Mouse (Mus musculus) layer of hippocampus, postnatal 10 days (tissue): ENCODE measurements around the gene Cdkn1a. TPM values are rescaled to one million over a fixed set of nuclear protein-coding genes. Genes with fewer than 3 reads are reported as not detected.

ENCODE experiments used
- DNase-seq, 2 experiments: peaks; one replicate each; pipeline ENCODE4 v3.0.0; 2021; ENCODE audit warnings: low spot score in 2 of 2
- total RNA-seq, 2 experiments: library from RNA; stranded (reverse); gene quantifications; 2 replicates each; pipeline ENCODE4 v1.2.3; 2021

Gene Cdkn1a
- total RNA-seq, 2 experiments from 2014 or later: 23.6 to 29.4 TPM

DNA sequence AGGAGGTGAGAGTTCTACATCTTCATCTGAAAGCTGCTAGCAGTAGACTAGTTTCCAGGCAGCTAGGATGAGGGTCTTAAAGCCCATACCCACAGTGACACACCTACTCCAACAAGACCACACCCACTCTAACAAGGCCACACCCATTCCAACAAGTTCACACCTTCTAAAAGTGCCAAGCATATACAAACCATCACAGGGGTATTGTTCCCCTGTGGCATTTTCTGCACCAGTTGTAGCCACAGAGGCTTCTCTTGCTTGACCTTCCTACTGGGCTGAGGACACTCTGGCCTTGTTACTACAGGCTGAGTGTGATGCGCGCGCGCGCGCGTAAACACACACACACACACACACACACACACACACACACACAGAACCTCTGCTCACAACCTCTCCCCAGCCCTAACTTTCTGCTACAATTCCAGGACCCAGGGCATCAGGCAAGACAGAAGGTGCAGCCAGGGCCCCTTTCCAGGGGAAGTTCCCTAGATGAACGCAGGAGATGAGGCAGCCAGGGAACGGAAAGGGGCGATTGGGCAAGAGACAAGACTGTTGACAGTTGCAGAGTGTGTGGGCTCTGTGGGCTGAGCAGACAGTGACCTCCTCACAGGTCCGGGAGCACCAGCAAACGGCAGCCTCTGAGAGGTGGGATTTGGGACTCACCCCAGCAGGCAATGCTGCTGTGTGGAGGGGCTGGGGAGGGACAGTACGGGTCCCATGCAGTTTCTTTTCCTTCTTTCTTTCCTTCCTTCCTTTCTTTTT, 23.0 kb downstream of the Cdkn1a start, which contains the start of gene Rab44:
Gene Rab44 (plus strand): TSS at position 555 of the 762 bp plus-strand sequence.
- DNase-seq: no peak

DNA sequence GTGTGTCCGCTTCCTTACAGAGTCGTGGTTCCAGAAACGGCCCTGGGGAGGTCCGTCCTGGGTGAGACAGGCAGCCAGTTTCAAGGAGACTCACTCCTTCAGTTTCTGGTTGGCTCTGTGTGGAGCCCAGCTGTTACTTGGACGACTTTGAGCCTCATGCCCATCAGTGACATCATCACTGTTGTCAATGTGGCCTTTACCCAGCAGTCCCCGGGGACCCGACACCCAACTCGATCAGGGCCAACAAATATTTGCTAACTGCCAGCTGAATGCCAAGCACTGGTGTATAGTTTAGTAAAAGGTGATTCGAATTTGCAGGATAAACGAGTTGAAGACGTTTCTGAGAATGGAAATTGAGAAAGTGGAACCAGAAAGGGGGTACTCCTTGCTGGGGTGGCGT, 25.2 kb downstream of the Cdkn1a start:
- DNase-seq: no peak

DNA sequence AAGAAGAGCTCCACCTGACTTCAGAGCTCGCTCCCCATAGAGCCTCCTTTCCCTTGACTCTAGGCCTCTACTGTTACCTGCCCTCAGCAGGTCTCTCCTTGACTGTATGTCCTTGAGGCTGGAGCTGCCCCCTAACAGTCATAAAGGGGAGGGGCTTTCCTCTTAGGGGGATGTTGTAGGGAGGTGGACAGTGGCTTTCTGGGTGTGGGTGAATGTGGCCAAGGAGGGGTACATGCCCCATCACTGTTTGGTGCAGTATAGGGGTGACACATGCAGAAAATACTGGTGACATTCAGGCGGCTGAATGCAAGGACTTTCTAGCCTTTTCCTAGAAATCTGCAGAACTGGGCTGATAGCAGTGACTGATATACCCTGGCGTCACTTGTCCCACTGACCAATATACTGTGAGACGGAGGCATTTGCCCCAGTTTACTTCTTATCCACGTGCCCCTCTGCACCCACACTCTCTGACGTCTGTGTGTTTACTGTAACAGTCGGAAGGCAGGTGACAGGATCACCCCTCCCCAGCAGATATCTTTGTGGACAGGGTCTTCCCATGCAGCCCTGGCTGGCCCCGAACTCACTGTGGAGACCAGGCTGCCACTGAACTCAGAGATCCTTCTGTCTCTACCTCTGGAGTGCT, 26.4 kb downstream of the Cdkn1a start:
- DNase-seq: no peak

DNA sequence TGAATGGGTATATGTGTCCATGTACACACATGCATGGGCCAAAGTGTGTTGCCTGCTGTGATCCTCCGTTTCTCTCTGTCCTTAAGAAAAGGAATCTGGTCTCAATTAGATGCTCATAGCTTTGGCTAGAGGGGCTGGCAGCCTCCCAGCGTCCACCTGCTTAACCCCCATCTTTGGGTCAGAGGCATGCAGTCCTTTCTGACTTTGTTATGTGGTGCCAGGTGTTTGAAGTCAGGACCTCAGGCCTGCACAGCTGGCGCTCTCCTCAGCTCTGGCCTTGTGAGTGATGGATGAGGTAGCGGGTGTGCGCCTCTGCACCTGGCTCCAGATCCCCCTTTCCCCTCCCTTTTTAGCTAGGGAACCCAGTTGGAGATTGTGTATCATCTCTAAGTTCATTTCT, 27.3 kb downstream of the Cdkn1a start:
- no peak for DNase-seq

DNA sequence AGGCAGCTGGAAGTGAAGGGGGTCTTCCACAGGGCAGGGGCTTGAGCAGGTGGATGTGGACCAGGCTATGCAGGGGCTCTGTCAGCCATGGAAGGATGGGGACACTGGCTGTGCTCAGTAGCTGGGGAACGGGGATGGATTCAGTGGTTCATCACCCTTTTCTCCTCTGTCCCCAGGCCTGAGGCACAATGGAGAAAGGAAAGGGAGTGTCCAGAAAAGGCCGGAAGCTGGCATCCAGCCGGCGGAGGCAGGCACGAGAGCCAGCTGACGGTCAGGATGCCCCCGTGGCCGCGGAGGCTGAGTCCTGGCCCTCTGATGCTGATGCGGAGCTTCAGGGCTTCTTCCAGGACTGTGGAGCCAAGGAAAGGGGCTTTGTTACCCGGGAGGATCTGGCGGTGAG, 29.9 kb downstream of the Cdkn1a start:
- DNase-seq: no peak

DNA sequence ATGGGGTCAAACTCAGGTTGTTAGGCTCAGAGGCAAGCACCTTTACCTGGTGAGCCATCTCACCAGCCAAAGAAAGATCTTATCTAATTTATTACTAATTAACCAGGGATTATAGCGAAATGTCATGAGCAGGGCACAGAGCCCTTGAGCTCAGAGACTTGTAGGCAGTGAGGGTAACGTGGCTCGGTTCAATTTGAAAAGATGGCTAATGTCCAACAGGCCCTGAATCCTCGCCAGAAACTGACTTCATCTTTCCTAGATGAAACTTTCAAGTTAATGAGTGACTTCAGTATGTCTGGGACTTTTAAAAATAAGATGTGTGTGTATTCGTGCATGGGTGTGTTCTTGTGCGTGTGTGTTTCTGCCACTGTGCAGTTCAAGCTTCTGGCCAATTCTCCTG, 32.0 kb downstream of the Cdkn1a start:
- no peak for DNase-seq

DNA sequence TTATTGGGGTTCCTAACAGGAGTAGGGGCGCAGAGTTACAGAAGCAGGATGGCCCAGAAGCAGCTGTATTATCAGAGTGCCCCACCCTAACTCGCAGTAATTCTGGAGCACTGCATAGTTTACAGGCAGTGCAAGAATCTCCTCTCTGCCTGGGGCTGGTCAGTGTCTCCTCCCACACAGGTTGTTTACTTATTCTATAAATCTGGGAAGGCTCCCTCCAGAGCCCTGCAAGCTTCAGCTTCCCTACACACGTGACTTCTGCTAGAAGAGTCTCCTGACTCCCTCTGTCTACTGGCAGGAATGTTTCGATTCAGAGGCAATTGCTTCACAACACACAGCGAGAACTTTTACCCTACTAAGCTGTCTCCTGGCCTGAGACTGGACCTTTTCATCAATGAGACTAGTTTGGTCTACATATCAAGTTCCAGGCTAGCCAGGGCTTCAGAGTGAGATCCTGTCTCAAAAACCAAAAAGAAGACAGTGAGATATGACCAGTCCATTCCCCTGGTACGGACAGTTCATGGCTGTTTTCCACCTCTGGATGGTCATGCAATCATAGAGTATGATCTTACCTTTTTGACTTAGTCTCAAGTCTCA, 32.9 kb downstream of the Cdkn1a start:
- DNase-seq: no peak

DNA sequence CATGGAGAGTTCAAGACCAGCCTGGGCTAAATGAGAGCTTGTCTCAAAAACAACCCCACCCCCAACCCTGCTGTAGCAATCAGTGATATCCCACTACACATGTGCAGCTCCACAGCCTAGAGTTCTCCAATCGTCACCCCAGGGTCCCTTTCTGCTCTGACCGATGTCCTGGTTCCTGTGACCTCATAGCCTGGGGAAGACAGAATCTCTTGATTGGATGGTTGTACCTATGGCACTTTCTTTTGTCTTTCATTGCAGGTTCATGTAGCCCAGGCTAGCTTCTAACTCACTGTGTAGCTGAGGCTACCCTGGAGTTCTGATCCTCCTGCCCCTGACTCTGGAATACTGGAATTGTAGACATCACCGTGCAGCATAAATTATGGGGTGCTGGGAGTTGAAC, 35.8 kb downstream of the Cdkn1a start:
- peak in 1 of 2 experiments; percentile 0 for DNase-seq

DNA sequence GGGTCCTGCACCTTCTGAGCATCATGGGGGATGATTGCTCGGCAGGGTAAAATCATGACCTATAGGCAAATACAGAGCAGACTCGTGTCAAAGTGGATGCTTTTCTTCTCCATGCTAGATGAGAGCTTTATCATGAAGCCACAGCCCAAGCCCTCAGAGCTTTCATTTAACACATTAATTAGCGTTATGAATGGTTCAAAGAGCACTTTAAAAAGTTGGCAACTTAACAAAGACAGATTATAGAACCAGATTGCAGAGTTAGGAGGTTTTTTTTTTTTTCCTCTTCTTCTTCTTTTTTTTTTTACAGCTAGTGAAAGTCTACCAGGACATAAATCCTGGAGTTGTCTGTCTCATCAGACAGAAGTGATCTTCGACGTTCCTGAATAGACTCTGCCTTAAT, 38.6 kb downstream of the Cdkn1a start:
- DNase-seq: no peak

DNA sequence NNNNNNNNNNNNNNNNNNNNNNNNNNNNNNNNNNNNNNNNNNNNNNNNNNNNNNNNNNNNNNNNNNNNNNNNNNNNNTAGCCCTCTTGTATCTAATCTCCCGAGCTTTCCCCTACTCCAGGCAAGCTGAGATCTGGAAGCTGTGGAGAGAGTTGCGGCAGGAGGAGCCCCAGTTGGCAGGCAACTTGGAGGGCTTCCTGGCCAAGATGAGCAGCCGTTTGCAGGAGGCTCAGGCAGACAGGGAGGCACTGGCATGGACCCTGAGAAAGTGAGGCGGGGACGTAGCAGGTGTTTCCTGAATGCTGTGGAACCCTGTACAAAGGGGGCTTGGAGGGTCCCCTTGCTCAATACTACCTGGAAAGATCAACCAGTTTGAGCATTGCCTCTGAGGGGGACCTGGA, 44.3 kb downstream of the Cdkn1a start:
- no peak for DNase-seq

DNA sequence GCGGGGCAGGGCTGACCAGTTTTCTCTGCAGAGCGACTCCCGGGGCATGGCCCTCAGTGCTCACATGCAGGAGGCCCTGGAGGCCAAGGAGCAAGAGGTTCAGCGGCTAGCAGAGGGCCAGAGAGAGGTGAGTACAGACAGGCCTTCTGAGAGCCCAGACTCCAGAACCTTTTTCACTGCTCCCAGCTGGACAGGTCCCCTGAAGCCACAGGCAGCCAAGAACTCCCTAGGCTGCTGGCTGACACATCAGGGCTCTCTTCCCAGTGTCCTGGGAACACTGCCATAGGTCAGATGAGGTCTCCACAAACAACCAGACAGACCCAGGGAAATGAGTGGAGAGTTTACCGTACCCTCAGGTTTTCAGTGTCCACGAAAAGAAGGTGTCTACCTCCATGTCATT, 45.5 kb downstream of the Cdkn1a start:
- peak; percentile 57 to 73 for DNase-seq

DNA sequence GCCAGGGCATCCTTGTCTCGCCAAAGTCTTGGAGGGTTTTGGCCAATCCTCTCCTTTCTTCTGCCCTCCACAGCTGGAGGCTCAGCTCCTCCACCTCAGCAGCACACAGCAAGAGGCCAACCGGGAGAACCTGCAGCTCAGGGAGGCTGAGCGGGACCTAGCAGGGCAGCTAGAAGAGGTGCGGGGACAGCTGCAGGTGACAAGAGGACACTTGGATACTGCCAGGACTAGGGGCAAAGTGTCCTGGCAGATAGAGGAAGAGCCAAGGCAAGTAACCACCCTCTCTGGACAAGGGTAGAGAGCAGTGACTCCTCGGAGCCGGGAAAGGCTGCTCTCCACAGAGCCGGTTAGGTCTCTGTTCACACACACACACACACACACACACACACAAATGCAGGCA, 47.1 kb downstream of the Cdkn1a start:
- DNase-seq: no peak

DNA sequence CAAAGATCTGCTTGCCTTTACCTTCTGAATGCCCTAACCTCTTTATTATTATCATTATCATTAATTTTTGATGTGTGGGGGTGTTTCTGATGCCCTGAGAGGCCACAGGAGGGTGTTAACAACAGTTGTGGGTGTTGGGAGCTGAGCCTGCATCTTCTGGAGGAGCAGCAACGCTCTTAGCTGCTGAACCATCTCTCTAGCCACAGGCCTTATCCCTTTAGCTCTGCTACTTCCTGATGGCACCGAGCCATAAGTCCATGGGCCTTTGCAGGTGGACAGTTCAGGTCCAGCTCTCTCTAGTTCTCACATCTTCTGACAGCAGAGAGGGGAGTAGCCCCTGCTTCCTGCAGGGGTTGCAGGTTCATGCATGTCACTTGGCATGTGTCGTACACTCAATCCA, 50.8 kb downstream of the Cdkn1a start:
- DNase-seq: no peak

DNA sequence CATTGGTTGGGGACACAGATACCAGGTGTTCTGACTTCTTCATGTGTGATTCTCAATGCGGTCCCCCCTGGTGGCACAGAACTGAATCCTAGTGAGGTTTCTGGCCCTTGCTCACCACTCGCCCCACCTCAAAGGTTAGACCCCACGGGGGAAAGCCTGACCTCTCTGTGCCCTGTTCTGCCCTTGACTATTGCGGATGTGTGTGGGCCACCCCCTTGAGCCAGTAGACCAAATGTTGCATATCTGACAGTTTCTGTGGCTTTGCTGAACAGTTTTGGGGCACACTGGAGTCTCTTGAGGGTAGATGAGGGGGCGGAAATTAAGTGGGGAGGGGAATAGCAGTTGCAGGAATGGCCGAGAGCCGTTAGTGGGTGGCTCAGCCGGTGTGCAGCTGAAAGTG, 52.5 kb downstream of the Cdkn1a start:
- no peak for DNase-seq

DNA sequence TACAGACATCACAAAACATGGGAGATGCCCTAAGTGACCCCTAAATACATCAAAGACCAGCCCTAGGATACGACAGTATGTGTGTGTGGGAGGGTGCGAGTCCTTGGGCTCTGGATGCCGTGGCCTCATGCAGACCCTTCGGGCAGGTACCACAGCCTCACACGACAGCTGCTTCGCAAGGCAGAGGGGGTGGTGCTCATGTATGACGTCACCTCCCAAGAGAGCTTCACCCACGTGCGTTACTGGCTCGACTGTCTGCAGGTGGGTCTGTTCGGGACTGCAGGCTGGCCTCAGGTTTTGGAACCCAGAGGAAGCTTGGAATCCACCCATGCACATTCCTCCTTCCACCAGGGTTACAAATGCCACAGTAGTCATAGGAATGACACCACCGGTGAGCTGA, 54.3 kb downstream of the Cdkn1a start:
- DNase-seq: no peak

DNA sequence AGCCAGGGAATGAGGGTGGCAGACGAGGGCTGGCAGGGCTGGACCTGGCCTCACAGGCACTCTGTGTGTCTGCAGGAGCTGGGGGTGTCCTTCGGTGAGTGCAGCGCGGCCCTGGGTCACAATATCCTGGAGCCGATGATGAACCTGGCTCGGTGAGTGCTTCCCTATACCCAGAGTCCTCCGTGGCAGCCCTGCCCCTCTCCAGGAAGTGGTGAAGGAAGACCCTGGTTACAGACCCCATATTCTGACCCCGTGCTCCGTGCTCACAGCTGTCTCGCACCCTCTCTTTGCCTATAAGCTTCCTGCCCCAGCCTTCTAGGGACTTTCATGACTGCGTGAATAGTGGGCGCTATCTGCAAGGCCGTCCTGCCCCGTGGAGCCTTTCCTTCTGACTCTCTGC, 56.5 kb downstream of the Cdkn1a start:
- no peak for DNase-seq

DNA sequence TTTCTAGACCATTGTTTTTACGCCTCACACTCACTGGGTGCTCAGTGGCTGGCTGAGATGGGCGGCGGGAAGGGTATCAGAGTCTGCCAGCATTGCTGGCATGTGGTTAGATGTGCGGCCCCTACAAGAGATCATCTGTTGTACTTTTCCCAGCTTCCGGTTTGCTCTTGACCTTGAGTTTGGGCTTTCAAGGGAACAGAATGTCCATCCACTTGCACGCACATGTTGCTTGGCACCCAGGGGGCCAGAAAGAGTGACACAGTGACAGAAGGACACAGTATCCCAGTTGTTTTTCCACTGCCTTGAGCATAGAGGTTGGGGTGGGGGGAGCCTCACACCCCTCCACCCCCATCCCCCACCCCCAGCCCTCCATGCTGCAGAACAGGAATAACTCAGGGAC, 57.0 kb downstream of the Cdkn1a start:
- DNase-seq: no peak

DNA sequence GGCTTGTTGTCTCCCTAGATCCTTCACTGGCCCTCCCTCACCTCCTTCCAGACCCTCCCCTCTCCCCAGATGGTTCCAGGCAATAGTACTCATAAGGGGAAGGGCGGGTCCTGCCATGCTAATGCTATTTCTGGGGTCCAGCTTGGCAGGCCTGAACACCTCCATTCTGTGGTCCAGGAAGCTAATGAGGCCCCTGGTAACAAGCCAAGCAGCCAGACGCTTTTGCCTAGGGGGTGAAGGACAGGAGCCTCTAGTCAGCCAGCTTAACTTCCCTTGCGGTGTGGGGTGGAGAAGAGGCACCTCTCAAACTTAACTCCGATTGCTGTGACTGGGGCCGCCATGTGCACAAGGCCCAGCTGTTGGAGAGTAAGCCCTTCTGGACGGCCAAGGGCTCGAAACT, 59.0 kb downstream of the Cdkn1a start:
- no peak for DNase-seq
